Mouse (Mus musculus): ENCODE data around the gene Sft2d1. TPM values are rescaled to one million over a fixed set of nuclear protein-coding genes. Genes with fewer than 3 reads are reported as not detected.

The Sft2d1 gene
- polyA plus RNA-seq, 1 experiment, result 117 TPM

DNA sequence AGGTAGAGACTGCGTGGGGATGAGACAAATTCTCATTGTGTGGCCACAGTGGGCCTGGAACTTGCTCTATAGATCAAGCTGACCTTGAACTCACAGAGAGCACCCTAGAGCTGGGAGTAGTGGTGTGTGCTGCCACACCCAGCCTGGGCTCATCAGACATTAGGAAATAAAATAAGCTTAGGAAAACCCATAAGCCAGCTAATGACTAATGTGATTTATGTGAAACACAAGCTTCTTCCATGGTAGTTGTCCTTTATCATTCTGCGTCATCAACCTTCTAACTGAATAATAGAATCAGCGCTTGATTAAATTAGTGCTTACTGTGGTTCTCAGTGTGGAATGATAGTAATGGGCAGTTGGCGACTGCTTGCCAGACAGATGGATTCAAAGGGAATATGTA lies 23.9 kb upstream of the Sft2d1 start:
- DNase-seq, result no peak
- H3K36me3 ChIP-seq (ENCODE audit: control insufficient read depth, insufficient read depth, low read length), result no peaks in the 10 kb centered on the region
- H3K4me1 ChIP-seq (replicated peaks; ENCODE audit: control insufficient read depth, insufficient read depth, low read length), result peaks cover 12% of the 10 kb centered on the region
- no peak overlapping the region for H3K4me3 ChIP-seq (ENCODE audit: control insufficient read depth, insufficient read depth, low read length)
- 98% methylated on average over 4 of the region's 4 CpGs for WGBS
- no peaks in the 10 kb centered on the region for H3K27me3 ChIP-seq (ENCODE audit: control insufficient read depth, insufficient read depth, low read length)
- H3K27ac ChIP-seq (ENCODE audit: control insufficient read depth, insufficient read depth, low read length), result no peak overlapping the region
- TF ChIP-seq POLR2A (IDR thresholded peaks at IDR 0.05; ENCODE audit: control insufficient read depth, extremely low read depth, insufficient read depth, low read length, poor library complexity) (no peak), CTCF (IDR thresholded peaks at IDR 0.05; ENCODE audit: borderline replicate concordance, control insufficient read depth, extremely low read depth, insufficient read depth, low read length, poor library complexity) (no peak)

DNA sequence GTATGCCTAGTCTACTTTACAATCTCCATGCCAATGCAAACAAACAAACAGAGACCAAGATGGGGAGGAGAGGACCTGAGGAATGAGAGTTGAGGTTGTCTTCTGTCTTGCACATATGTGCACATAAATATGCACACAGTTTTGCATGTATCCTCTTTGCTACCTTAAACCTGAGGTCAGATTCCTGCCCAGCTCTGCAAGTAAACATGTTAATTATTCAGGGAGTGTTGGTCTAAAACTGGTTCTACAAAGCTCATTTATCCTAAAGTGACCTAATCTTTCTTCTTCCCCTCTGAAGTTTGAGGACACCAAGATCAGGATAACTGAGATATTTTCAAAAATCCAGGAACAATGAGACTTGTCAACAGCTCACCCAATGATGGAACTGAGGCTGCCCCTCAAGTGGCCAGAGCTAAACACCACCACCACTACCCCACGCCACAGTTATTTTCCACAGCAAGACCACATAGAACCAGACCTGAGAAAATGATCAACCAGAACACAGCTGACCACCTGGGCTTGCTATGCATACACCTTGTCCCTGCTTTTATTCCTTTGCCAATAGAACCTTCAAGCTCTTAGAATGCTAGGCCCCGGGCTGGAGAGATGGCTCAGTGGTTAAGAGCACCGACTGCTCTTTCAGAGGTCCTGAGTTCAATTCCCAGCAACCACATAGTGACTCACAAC lies 20.8 kb upstream of the Sft2d1 start:
- Histone ChIP-seq H3K4me1 (replicated peaks; ENCODE audit: control insufficient read depth, insufficient read depth, low read length) (no peaks in the 10 kb centered on the region), H3K4me3 (ENCODE audit: control insufficient read depth, insufficient read depth, low read length) (no peak overlapping the region), H3K36me3 (ENCODE audit: control insufficient read depth, insufficient read depth, low read length) (no peaks in the 10 kb centered on the region), H3K27me3 (ENCODE audit: control insufficient read depth, insufficient read depth, low read length) (no peaks in the 10 kb centered on the region), H3K27ac (ENCODE audit: control insufficient read depth, insufficient read depth, low read length) (no peak overlapping the region)
- 98% methylated on average over 3 of the region's 3 CpGs for WGBS
- no peak for DNase-seq
- TF ChIP-seq CTCF (IDR thresholded peaks at IDR 0.05; ENCODE audit: borderline replicate concordance, control insufficient read depth, extremely low read depth, insufficient read depth, low read length, poor library complexity) (no peak), POLR2A (IDR thresholded peaks at IDR 0.05; ENCODE audit: control insufficient read depth, extremely low read depth, insufficient read depth, low read length, poor library complexity) (no peak)

- no peak for DNase-seq
These were observed 20.2 kb upstream of the Sft2d1 start for GRCm38 (mm10) chr17:8290736-8291135.

GRCm38 (mm10) chr17:8295825-8296224 lies 15.1 kb upstream of the Sft2d1 start:
- no peaks in the 10 kb centered on the region for H3K27me3 ChIP-seq (ENCODE audit: control insufficient read depth, insufficient read depth, low read length)
- no peak for DNase-seq
- H3K27ac ChIP-seq (ENCODE audit: control insufficient read depth, insufficient read depth, low read length), result no peak overlapping the region
- TF ChIP-seq POLR2A (IDR thresholded peaks at IDR 0.05; ENCODE audit: control insufficient read depth, extremely low read depth, insufficient read depth, low read length, poor library complexity), result no peak
- no peak for TF ChIP-seq CTCF (IDR thresholded peaks at IDR 0.05; ENCODE audit: borderline replicate concordance, control insufficient read depth, extremely low read depth, insufficient read depth, low read length, poor library complexity)
- no peaks in the 10 kb centered on the region for H3K36me3 ChIP-seq (ENCODE audit: control insufficient read depth, insufficient read depth, low read length)
- no peak overlapping the region for H3K4me3 ChIP-seq (ENCODE audit: control insufficient read depth, insufficient read depth, low read length)
- no peaks in the 10 kb centered on the region for H3K4me1 ChIP-seq (replicated peaks; ENCODE audit: control insufficient read depth, insufficient read depth, low read length)

More at GRCm38 (mm10) chr17:8290736-8291135, 20.2 kb upstream of the Sft2d1 start:
- H3K4me1 ChIP-seq (replicated peaks; ENCODE audit: control insufficient read depth, insufficient read depth, low read length), result no peaks in the 10 kb centered on the region
- no peaks in the 10 kb centered on the region for H3K36me3 ChIP-seq (ENCODE audit: control insufficient read depth, insufficient read depth, low read length)
- H3K4me3 ChIP-seq (ENCODE audit: control insufficient read depth, insufficient read depth, low read length), result no peak overlapping the region
- no peaks in the 10 kb centered on the region for H3K27me3 ChIP-seq (ENCODE audit: control insufficient read depth, insufficient read depth, low read length)
- H3K27ac ChIP-seq (ENCODE audit: control insufficient read depth, insufficient read depth, low read length), result no peak overlapping the region
- no peak for TF ChIP-seq POLR2A (IDR thresholded peaks at IDR 0.05; ENCODE audit: control insufficient read depth, extremely low read depth, insufficient read depth, low read length, poor library complexity)

DNA sequence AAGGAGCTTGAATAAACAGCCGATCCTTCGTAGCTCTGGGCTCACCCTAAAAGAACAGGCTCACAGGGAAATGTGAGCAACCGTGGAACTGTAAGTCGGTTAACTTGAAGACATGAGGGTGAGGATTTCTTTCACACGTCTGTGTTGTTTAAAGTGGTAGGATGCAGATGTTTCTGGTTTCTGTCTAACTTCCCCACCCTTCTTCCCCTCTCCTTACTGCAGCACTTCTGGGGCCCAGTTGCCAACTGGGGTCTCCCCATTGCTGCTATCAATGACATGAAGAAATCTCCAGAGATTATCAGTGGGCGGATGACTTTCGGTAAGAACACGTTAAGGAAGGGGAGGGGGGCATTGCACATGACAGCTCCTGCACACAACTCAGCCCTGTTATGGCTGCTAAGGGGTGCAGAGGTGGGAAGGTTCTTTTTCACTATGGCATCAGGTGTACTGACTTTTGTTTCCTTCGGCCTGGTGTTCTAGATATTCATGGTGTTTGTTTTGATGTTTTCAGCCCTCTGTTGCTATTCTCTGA lies 14.5 kb upstream of the Sft2d1 start:
- H3K4me1 ChIP-seq (replicated peaks; ENCODE audit: control insufficient read depth, insufficient read depth, low read length), result no peaks in the 10 kb centered on the region
- no peaks in the 10 kb centered on the region for H3K27me3 ChIP-seq (ENCODE audit: control insufficient read depth, insufficient read depth, low read length)
- DNase-seq, result no peak
- no peak overlapping the region for H3K4me3 ChIP-seq (ENCODE audit: control insufficient read depth, insufficient read depth, low read length)
- no peak overlapping the region for H3K27ac ChIP-seq (ENCODE audit: control insufficient read depth, insufficient read depth, low read length)
- 53% methylated on average over 9 of the region's 9 CpGs for WGBS
- H3K36me3 ChIP-seq (ENCODE audit: control insufficient read depth, insufficient read depth, low read length), result no peaks in the 10 kb centered on the region
- TF ChIP-seq CTCF (IDR thresholded peaks at IDR 0.05; ENCODE audit: borderline replicate concordance, control insufficient read depth, extremely low read depth, insufficient read depth, low read length, poor library complexity) (no peak), POLR2A (IDR thresholded peaks at IDR 0.05; ENCODE audit: control insufficient read depth, extremely low read depth, insufficient read depth, low read length, poor library complexity) (no peak)

GRCm38 (mm10) chr17:8297746-8298145 lies 13.2 kb upstream of the Sft2d1 start:
- Histone ChIP-seq H3K27ac (ENCODE audit: control insufficient read depth, insufficient read depth, low read length) (no peak overlapping the region), H3K4me3 (ENCODE audit: control insufficient read depth, insufficient read depth, low read length) (no peak overlapping the region), H3K4me1 (replicated peaks; ENCODE audit: control insufficient read depth, insufficient read depth, low read length) (no peaks in the 10 kb centered on the region), H3K27me3 (ENCODE audit: control insufficient read depth, insufficient read depth, low read length) (no peaks in the 10 kb centered on the region), H3K36me3 (ENCODE audit: control insufficient read depth, insufficient read depth, low read length) (no peaks in the 10 kb centered on the region)
- 95% methylated on average over 5 of the region's 5 CpGs for WGBS
- no peak for DNase-seq
- TF ChIP-seq POLR2A (IDR thresholded peaks at IDR 0.05; ENCODE audit: control insufficient read depth, extremely low read depth, insufficient read depth, low read length, poor library complexity) (no peak), CTCF (IDR thresholded peaks at IDR 0.05; ENCODE audit: borderline replicate concordance, control insufficient read depth, extremely low read depth, insufficient read depth, low read length, poor library complexity) (no peak)

DNA sequence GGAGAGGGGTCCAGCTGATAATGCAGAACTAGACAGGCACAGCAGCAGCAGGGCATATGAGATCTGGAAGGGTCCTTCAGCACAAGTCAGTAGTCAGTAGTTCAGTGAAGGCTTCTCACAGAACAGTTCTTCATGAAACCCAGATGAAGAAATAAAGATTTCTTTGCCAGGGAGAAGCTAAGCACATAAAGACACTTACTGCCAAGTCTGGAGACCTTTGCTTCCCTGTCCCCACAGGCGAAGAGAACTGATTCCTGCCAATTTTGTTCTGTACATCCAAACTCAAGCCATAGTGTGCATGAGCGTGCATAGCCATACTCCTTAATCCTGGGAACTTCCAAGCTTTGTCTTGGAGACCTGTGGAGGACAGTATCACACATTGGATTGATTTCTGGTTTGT lies 12.6 kb upstream of the Sft2d1 start:
- Histone ChIP-seq H3K4me3 (ENCODE audit: control insufficient read depth, insufficient read depth, low read length) (no peak overlapping the region), H3K4me1 (replicated peaks; ENCODE audit: control insufficient read depth, insufficient read depth, low read length) (no peaks in the 10 kb centered on the region), H3K36me3 (ENCODE audit: control insufficient read depth, insufficient read depth, low read length) (no peaks in the 10 kb centered on the region), H3K27ac (ENCODE audit: control insufficient read depth, insufficient read depth, low read length) (no peak overlapping the region), H3K27me3 (ENCODE audit: control insufficient read depth, insufficient read depth, low read length) (no peaks in the 10 kb centered on the region)
- no peak for DNase-seq
- TF ChIP-seq POLR2A (IDR thresholded peaks at IDR 0.05; ENCODE audit: control insufficient read depth, extremely low read depth, insufficient read depth, low read length, poor library complexity) (no peak), CTCF (IDR thresholded peaks at IDR 0.05; ENCODE audit: borderline replicate concordance, control insufficient read depth, extremely low read depth, insufficient read depth, low read length, poor library complexity) (no peak)
- 99% methylated on average over 2 of the region's 2 CpGs for WGBS

Measured in thymus, adult 2 months (tissue).